Mouse (Mus musculus) thymus, postnatal 36 days (tissue): ENCODE measurements around the gene Dot1l.

ENCODE experiments used
- DNase-seq, 2 experiments: peaks; one replicate each; pipeline ENCODE4 v3.0.0; 2022; ENCODE audit warnings: mixed read lengths in 2 of 2

Gene Dot1l

DNA sequence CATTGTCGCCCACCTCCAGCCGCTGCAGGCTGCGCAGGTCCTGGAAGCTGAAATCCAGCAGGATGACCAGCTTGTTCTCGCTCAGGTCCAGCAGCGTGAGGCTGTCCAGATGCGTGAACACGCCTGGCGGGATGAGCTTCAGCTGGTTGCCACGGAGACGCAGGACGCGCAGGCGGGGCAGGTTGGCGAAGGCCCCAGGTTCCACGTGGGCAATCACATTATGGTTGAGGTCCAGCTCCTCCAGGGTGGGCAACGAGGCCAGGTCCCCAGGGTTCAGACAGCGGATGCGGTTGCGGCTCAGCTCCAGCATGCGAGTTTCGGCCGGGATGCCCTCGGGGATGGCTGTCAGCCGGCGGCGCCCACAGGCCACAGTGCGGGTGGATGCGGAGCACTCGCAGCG, 80.6 kb downstream of the Dot1l start:
- DNase-seq, result no peak

DNA sequence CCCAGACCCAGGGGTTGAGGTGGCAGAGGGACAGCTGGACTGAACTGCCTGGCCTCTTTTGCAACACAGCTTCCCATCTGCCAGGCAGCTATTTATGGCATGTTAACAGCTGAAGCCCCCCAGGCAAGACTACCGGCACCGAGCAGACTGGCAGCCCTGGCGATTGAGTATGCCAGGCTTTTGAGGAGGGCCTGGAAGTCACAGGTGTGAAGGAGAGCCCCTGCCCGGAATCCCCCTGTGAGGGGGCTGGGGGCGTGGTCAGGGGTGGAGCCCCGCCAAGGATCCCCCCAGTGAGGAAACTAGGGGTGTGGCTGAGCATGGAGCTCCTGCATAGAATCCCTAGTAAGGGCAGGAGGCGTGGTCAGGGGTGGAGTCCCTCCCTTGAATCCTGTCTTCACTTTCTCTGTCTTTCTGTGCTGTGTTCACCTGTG, 82.0 kb downstream of the Dot1l start:
- DNase-seq, result no peak

DNA sequence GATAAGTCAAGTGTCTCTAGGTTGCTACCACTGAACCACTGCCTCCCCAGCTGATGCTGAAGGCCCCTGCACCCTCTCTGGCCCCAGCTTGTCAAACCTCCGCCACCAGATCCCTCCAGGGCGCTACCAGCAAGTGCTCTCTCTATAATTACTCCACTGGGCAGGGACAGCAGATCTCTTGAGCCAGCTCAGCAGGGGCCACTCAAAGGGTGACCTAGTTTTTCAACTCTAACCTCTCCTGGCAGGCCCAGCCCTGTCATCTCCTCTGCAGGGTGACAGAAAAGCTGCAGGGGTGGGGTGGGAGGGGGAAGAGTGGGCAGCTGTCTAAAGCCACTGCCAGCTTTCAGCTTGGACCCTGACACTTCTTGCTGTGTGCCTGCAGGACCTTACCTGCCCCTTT, 82.8 kb downstream of the Dot1l start:
- no peak for DNase-seq

DNA sequence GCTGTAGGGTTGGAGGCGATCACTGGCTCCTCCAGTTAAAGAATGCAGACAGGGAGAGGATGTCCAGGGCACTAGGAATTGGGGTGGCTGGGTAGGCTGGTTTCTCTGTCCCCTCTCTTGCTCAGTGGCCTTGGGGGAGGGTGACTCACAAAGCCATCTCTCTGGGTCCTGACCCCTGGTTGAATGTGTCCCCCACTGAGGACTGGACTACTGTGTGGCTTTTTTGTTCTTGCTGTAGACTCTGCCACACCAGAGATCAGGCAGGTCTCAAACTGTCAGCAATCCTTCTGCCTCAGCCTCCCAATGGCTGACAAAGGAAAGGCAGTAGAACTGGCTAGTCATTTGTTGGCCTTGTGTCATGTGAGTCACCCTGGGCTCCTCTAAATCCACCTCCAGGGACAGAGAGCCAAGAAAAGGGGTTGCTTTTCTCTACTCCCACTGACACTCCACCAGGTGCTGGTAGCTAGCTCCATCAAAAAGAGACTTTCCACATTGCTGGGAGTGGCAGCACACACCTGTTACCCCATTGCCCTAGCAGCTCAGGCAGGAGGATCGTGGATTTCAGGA, 83.4 kb downstream of the Dot1l start:
- no peak for DNase-seq

DNA sequence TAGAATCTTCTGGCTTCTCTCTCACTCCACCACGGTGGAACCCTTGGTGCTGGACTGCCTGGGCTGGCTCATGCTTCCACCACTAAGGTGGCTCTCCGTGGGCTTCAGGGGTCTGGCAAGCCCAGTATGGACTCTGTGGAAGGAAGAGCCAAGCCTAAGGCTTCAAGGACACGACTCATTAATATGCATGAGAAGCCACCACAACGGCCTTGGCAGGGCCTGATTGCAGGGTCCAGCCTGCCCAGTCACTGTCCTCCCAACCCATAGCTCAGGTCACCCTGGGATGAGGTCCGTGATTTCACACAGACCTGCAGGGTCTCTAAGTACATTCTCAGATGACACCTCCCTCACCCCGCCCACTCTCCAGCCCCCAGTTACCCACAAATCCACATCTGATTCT, 84.8 kb downstream of the Dot1l start:
- DNase-seq, result no peak

DNA sequence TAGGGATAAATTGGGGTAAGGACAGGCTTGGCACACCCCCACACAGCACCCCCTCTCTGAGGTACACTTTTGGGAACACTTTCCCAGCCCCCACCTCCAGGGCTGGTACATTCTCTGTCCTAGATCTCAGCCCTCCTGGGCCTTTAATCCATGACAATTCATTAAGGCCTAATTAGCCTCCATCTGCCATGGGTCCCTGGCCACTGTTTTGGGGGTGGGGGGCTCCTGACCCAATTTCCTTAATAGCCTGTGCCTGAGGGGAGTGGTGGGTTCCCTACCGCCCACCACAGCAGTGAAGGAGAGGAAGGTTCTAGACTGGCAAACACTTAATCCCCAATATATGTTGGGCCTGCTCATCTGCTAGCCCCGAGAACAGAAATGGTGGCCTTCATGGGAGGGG, 86.7 kb downstream of the Dot1l start:
- DNase-seq, result no peak

DNA sequence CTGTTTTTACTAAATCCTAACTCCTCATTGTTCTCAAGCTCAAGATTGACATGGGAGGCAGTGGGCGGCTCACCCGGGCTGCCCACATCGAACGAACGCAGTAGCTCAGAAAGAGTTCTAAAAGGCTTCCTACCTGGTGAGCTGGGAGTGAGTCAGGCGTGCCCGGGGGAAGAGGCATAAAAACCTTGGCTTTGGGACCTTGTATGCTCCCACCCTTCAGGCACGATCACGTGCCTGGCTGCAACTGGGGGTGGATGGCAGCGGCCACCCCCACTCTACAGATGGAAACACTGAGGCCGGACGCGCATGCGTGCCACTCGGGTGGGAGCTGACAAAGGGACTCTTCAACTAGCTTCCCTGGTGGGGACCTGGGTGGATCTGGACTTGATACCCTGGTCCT, 87.3 kb downstream of the Dot1l start:
- DNase-seq, result no peak

DNA sequence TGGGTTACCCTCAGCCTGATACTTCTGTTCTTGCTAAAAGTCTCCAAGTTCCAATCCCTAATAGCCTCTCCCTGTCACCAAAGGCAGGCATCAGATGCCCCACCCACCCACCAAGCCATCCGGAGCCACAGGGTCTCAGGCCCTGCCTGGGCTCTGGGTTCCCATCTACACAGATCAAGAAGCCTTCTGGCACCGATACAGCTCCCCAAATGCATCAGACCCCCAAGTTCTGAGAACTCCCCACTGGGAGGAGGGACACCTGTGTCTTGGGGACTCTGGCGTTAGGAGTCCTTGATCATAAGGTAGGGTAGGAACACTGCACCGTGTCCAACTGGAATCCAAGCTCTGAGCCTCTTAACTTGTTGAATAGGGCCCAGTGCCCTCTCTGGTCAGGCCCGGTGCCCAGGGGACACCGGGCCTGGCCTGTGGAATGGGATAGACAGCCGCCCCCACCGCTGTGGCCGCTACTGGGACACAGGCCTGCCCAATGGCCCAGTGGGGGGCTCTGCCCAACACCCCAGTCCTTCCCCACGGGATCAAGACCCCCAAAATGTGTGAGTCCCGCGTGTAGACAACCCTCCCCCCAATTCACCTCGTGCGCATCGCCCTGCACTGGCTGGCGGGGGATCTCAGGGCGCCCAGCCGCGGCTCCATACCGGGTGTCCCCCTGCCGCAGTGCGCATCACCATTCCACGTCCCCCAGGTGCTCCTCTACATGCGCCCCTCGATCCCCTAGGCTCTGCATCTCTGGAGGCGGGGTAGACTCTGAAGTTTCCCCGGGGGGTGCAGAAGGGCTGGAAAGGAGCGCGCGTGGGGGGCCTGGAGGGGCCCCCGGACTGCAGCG, 88.3 kb downstream of the Dot1l start:
- no peak for DNase-seq

DNA sequence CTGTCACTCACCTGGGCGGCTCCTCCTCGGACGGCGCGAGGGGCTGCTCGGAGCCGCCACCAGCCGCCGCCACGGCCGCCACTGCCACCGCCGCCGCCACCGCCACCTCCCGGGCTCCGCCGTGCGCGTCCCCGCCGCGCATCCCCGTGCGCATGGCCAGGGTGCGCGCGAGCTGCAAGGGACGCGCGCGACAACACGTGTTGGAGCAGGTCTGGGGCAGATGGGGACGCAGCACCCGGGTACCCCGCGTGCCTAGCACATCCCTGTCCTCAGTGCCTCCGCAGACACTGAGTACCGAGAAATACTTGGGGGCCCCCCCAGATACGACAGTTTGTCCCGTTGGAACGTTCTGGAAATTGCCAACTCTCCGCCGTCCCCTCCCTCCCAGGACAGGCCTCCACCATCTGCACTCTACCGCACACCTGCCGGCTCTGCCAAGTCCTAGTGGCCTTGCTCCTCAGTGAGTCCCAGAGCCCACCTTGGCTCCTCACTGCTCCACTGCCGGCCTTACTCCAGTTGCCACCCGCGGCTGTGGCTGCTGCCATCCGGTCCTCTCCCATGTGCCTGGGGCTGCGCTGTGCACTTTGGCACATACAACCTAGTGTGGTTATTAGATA, 89.0 kb downstream of the Dot1l start, which contains the start of gene Lingo3:
Gene Lingo3, minus strand, starts transcription at position 109 of the 617 bp plus-strand sequence.
- no peak for DNase-seq
